In genomic region chr3:79559021-79559772, GRCm38 (mm10) we compare ENCODE assay signal across 9 mouse cellular contexts. TPM values are rescaled to one million over a fixed set of nuclear protein-coding genes. Genes with fewer than 3 reads are reported as not detected.
A peak's percentile ranks its signal among the peaks of the same experiment; 100 is the strongest.
DNase-seq lines count a peak whose midpoint lies in the region; ATAC-seq and TF ChIP-seq lines count a peak whose summit lies in the region.
"Had no signal": no experiment of that assay in that cellular context is flagged by ENCODE, and none has a peak within 500 bp of the region (broad histone marks: within the 10 kb centered on the region; RNA-seq: fewer than 3 reads in every experiment).

No protein-coding gene starts in this region.

- no peak for ATAC-seq in liver, postnatal 0 days
- ATAC-seq in heart, embryonic 16.5 days (replicated peaks; ENCODE audit: extremely low read depth, insufficient read depth, low FRiP score) = peak; percentile 52; the same call in 1 of the 2 replicates

- H3K4me1 ChIP-seq in liver, adult 2 months (ENCODE audit: control insufficient read depth, insufficient read depth, low read length) = peaks cover 7% of the 10 kb centered on the region; the same call in 1 of the 2 replicates
- no peaks in the 10 kb centered on the region; the same call in 1 of the 2 replicates for H3K4me1 ChIP-seq in liver, postnatal 0 days (ENCODE audit: insufficient read depth)
- peaks cover 11% of the 10 kb centered on the region for H3K4me1 ChIP-seq in heart, embryonic 16.5 days (ENCODE audit: control insufficient read depth, insufficient read depth, low read length)

- no peaks in the 10 kb centered on the region for H3K27me3 ChIP-seq in liver, adult 2 months (ENCODE audit: control insufficient read depth, insufficient read depth, low read length)
- no peaks in the 10 kb centered on the region for H3K27me3 ChIP-seq in liver, postnatal 0 days (ENCODE audit: insufficient read depth, low read length)
- no peaks in the 10 kb centered on the region for H3K27me3 ChIP-seq in heart, embryonic 16.5 days (ENCODE audit: control insufficient read depth, insufficient read depth, low read length)
- H3K27me3 ChIP-seq: liver, embryonic 15.5 days had no signal

- peak; percentile 21 for DNase-seq in adrenal gland, adult 2 months
- no peak for DNase-seq in adrenal gland, postnatal 4 days (ENCODE audit: low spot score in 2 of 2)
- no peak for DNase-seq in liver, adult 2 months (ENCODE audit: extremely low read depth, low read depth, low spot score)
- DNase-seq in liver, postnatal 0 days = no peak
- peak; percentile 42 to 75 for DNase-seq in left cerebral cortex, postnatal 10 days (ENCODE audit: extremely low spot score in 1 of 2, low spot score in 2 of 2)
- peak; percentile 55 to 62 for DNase-seq in right cerebral cortex, adult 2 months (ENCODE audit: low spot score in 2 of 2)
- DNase-seq in embryo, embryonic 10.5 days (ENCODE audit: low spot score) = no peak

- no peak overlapping the region for H3K4me2 ChIP-seq in liver, postnatal 0 days (ENCODE audit: low read depth, low read length)
- H3K4me2 ChIP-seq in heart, embryonic 16.5 days (ENCODE audit: low read depth, low read length) = no peak overlapping the region
- H3K4me2 ChIP-seq: liver, embryonic 15.5 days had no signal

- no peak for TF ChIP-seq EP300 in liver, postnatal 0 days (IDR thresholded peaks at IDR 0.05; ENCODE audit: low read depth)

- TF ChIP-seq CTCF in liver, adult 2 months (IDR thresholded peaks at IDR 0.05; ENCODE audit: low read depth, low read length) = peak; percentile 7; the same call in 1 of the 2 replicates
- no peak for TF ChIP-seq CTCF in liver, postnatal 0 days (IDR thresholded peaks at IDR 0.05; ENCODE audit: low read depth)

- no peak overlapping the region for H3K9ac ChIP-seq in liver, adult 2 months (ENCODE audit: low read depth, low read length)
- no peak overlapping the region for H3K9ac ChIP-seq in liver, postnatal 0 days (replicated peaks)
- no peak overlapping the region for H3K9ac ChIP-seq in heart, embryonic 16.5 days (ENCODE audit: low read length)
- H3K9ac ChIP-seq: liver, embryonic 15.5 days had no signal

- H3K4me3 ChIP-seq in liver, adult 2 months (ENCODE audit: insufficient read depth, low read depth, low read length) = no peak overlapping the region
- no peak overlapping the region for H3K4me3 ChIP-seq in liver, postnatal 0 days (ENCODE audit: low read depth, low read length)
- no peak overlapping the region for H3K4me3 ChIP-seq in heart, embryonic 16.5 days (ENCODE audit: low read length)
- H3K4me3 ChIP-seq: liver, embryonic 15.5 days had no signal

- no peaks in the 10 kb centered on the region for H3K36me3 ChIP-seq in liver, adult 2 months (ENCODE audit: control insufficient read depth, insufficient read depth, low read length)
- H3K36me3 ChIP-seq in liver, postnatal 0 days (replicated peaks; ENCODE audit: insufficient read depth, low read length) = no peaks in the 10 kb centered on the region
- no peaks in the 10 kb centered on the region for H3K36me3 ChIP-seq in heart, embryonic 16.5 days (ENCODE audit: control insufficient read depth, insufficient read depth)

- intact Hi-C loops in left cerebral cortex, postnatal 10 days (cut with DNase I) = no loop called here

- 58% methylated on average over 9 of the region's 9 CpGs for WGBS in liver, adult 2 months
- 70% methylated on average over 9 of the region's 9 CpGs for WGBS in liver, postnatal 0 days (ENCODE audit: insufficient replicate concordance)
- 60% methylated on average over 9 of the region's 9 CpGs for WGBS in heart, embryonic 16.5 days

- no peak for TF ChIP-seq POLR2A in liver, adult 2 months (IDR thresholded peaks at IDR 0.05; ENCODE audit: extremely low read depth, insufficient read depth, low read length)

- no peaks in the 10 kb centered on the region for H3K9me3 ChIP-seq in liver, postnatal 0 days (ENCODE audit: low read length)
- no peaks in the 10 kb centered on the region for H3K9me3 ChIP-seq in heart, embryonic 16.5 days (replicated peaks; ENCODE audit: control insufficient read depth, low read length)
- H3K9me3 ChIP-seq: liver, embryonic 15.5 days had no signal

- H3K27ac ChIP-seq in liver, adult 2 months (replicated peaks; ENCODE audit: insufficient read depth, low read depth, low read length) = peak overlapping the region; percentile 77
- H3K27ac ChIP-seq in liver, postnatal 0 days (ENCODE audit: low read depth) = no peak overlapping the region
- H3K27ac ChIP-seq in heart, embryonic 16.5 days (ENCODE audit: low read length) = peak overlapping the region; percentile 48
- H3K27ac ChIP-seq: liver, embryonic 15.5 days had no signal

- peaks cover 24% of the 10 kb centered on the region for H3K79me2 ChIP-seq in liver, adult 2 months (ENCODE audit: control insufficient read depth, insufficient read depth, low read length)

RNA-seq across cellular contexts. Expression of gene Fnip2, which starts 8.4 kb away (rescaled TPM):
- total RNA-seq in adrenal gland, adult 2 months (2021) = 1 to 10 TPM; 7.4 to 8.5 TPM
- polyA plus RNA-seq in adrenal gland, adult 2 months (2012; rRNA removed) = 1.2 and 1.9 TPM in 2 replicates
- total RNA-seq in adrenal gland, postnatal 4 days (2021) = 10 to 100 TPM; 11.9 to 16.0 TPM
- 43.3 and 46.7 TPM in 2 replicates for total RNA-seq in liver, adult 2 months (2014; rRNA removed)
- 4.9 and 6.3 TPM in 2 replicates for polyA plus RNA-seq in liver, adult 2 months (2012; rRNA removed)
- polyA plus RNA-seq in liver, postnatal 0 days (2015; fragmentation: Nextera tagmentation; extraction: Ambion mirVana) = 2.4 and 3.0 TPM in 2 replicates
- polyA plus RNA-seq in heart, embryonic 16.5 days (2015; fragmentation: Nextera tagmentation; extraction: Ambion mirVana) = 2.6 and 2.7 TPM in 2 replicates
- total RNA-seq in left cerebral cortex, postnatal 10 days (2021) = 10 to 100 TPM; 21.6 to 23.1 TPM

RNA-seq across cellular contexts. Expression of gene Ppid, which starts 31.9 kb away (rescaled TPM):
- 10 to 100 TPM; 51.4 to 53.4 TPM for total RNA-seq in adrenal gland, adult 2 months (2021)
- 3.7 and 4.8 TPM in 2 replicates for polyA plus RNA-seq in adrenal gland, adult 2 months (2012; rRNA removed)
- 10 to 100 TPM; 50.3 to 56.2 TPM for total RNA-seq in adrenal gland, postnatal 4 days (2021)
- 29.5 and 33.3 TPM in 2 replicates for total RNA-seq in liver, adult 2 months (2014; rRNA removed)
- polyA plus RNA-seq in liver, adult 2 months (2012; rRNA removed) = 5.7 and 7.1 TPM in 2 replicates
- polyA plus RNA-seq in liver, postnatal 0 days (2015; fragmentation: Nextera tagmentation; extraction: Ambion mirVana) = 31.5 and 36.6 TPM in 2 replicates
- 99.8 and 119 TPM in 2 replicates for polyA plus RNA-seq in heart, embryonic 16.5 days (2015; fragmentation: Nextera tagmentation; extraction: Ambion mirVana)
- total RNA-seq in left cerebral cortex, postnatal 10 days (2021) = 10 to 100 TPM; 66.0 to 68.2 TPM

Comparison
In these comparisons a context has a peak if more than half of its experiments do, and no peak if none do; other contexts are left out.
1. DNase-seq: peak in adrenal gland, adult 2 months (single experiment), left cerebral cortex, postnatal 10 days (2 of 2) and right cerebral cortex, adult 2 months (2 of 2); none in adrenal gland, postnatal 4 days (0 of 2), liver, adult 2 months (single experiment), liver, postnatal 0 days (single experiment) and embryo, embryonic 10.5 days (single experiment).